In the genomic region with DNA sequence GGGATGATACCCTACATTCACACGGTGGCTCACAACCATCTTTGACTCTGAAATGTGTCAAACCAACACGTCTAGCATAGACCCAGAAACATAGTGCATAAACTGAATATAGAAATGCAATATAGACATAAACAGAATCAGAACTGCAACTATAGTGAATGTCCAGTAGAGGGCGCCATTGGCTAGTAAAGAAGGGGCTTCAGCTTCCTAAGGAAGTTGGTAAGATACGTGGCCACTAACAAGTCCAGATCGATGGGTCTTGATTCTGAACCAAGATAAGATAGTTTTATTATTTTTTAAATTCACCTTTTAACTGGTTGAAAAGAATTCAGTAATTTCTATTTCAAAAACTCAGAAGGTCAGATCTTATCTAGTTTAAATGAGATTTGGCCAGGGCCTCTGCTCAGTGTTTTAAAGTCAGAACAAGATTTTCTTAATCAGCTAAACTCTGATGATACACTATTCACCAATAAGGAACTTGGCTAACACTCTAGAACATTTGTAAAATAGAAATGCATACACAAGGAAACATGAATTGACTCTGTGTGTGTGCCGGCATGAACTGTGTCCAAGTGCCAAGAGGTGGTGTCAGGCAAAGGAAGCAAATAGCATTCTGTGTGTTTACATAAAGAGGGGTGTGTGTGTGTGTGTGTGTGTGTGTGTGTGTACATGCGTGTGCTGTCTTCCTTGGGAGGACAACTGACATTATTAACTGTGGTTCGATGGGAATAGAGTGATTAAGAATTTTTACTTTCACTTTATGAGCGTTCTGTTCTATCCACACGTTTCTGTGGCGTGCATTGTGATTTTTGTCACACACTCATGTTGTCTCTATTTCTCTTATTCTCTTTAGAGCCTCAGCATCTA, we compare ENCODE assay signal across 8 mouse cellular contexts. TPM values are rescaled to one million over a fixed set of nuclear protein-coding genes. Genes with fewer than 3 reads are reported as not detected.
DNase-seq lines count a peak whose midpoint lies in the region; ATAC-seq and TF ChIP-seq lines count a peak whose summit lies in the region.

No protein-coding gene starts in this region.

- peak; percentile 99; the same call in 1 of the 2 replicates for TF ChIP-seq CTCF in heart, adult 2 months (IDR thresholded peaks at IDR 0.05)
- TF ChIP-seq CTCF in kidney, postnatal 0 days (IDR thresholded peaks at IDR 0.05; ENCODE audit: low read depth), result peak; percentile 96

- peak overlapping the region; percentile 53 for H3K9ac ChIP-seq in heart, adult 2 months (ENCODE audit: low read depth, low read length)
- H3K9ac ChIP-seq in kidney, postnatal 0 days (ENCODE audit: low read depth, low read length), result no peak overlapping the region

- no peaks in the 10 kb centered on the region for H3K27me3 ChIP-seq in heart, adult 2 months (ENCODE audit: control insufficient read depth, insufficient read depth, low read length)
- no peaks in the 10 kb centered on the region for H3K27me3 ChIP-seq in kidney, postnatal 0 days (ENCODE audit: insufficient read depth, low read length)
- H3K27me3 ChIP-seq in splenic B cell, adult 2 months (ENCODE audit: control insufficient read depth, insufficient read depth, low read length, poor library complexity, severe bottlenecking), result no peaks in the 10 kb centered on the region

- peak overlapping the region; percentile 75 for H3K27ac ChIP-seq in heart, adult 2 months
- H3K27ac ChIP-seq in kidney, postnatal 0 days, result no peak overlapping the region
- H3K27ac ChIP-seq in macrophage, result peak overlapping the region; percentile 25

- no peaks in the 10 kb centered on the region; the same call in 1 of the 2 replicates for H3K36me3 ChIP-seq in heart, adult 2 months (ENCODE audit: control insufficient read depth, insufficient read depth, low read length)
- no peaks in the 10 kb centered on the region for H3K36me3 ChIP-seq in kidney, postnatal 0 days (ENCODE audit: insufficient read depth, low read length)
- H3K36me3 ChIP-seq in macrophage (ENCODE audit: inconsistent target), result no peaks in the 10 kb centered on the region
- no peaks in the 10 kb centered on the region for H3K36me3 ChIP-seq in splenic B cell, adult 2 months (ENCODE audit: control insufficient read depth, insufficient read depth, low read length, poor library complexity, severe bottlenecking)

- peaks cover 12% of the 10 kb centered on the region for H3K4me1 ChIP-seq in heart, adult 2 months (ENCODE audit: control insufficient read depth, insufficient read depth, low read length)
- no peaks in the 10 kb centered on the region for H3K4me1 ChIP-seq in kidney, postnatal 0 days (replicated peaks; ENCODE audit: insufficient read depth, low read length)

- TF ChIP-seq EP300 in heart, adult 2 months (IDR thresholded peaks at IDR 0.05; ENCODE audit: insufficient read depth, low read depth, low read length), result no peak

- H3K4me3 ChIP-seq in heart, adult 2 months, result peak overlapping the region; percentile 45
- H3K4me3 ChIP-seq in kidney, postnatal 0 days (replicated peaks; ENCODE audit: low read depth, low read length), result no peak overlapping the region
- peak overlapping the region; percentile 16; the same call in 1 of the 2 replicates for H3K4me3 ChIP-seq in macrophage (ENCODE audit: inconsistent target)

- H3K79me2 ChIP-seq in heart, adult 2 months (replicated peaks; ENCODE audit: control insufficient read depth, insufficient read depth, low read length), result no peaks in the 10 kb centered on the region
- H3K79me2 ChIP-seq in macrophage (ENCODE audit: inconsistent target), result no peaks in the 10 kb centered on the region

- no peak for TF ChIP-seq POLR2A in heart, adult 2 months (IDR thresholded peaks at IDR 0.05; ENCODE audit: insufficient read depth, low read depth, low read length)

- 8% methylated on average over 11 of the region's 11 CpGs for WGBS in heart, adult 2 months
- 36% methylated on average over 11 of the region's 11 CpGs for WGBS in kidney, postnatal 0 days
- 1% methylated on average over 11 of the region's 11 CpGs for WGBS in macrophage (ENCODE audit: missing documents)

- peak in 1 of 2 experiments; percentile 39 for DNase-seq in heart, adult 2 months
- DNase-seq in heart, postnatal 25 days (ENCODE audit: low spot score), result no peak
- DNase-seq in CD8-positive naive resting alpha-beta T cell, adult 2 months (ENCODE audit: low read depth in 2 of 2, low spot score in 2 of 2), result peak; percentile 31 to 52
- DNase-seq in c-Kit-positive CD71-positive TER-119-positive erythroid progenitor cells, embryonic 14.5 days (ENCODE audit: low spot score), result peak; percentile 55
- DNase-seq in forelimb bud, embryonic 11.5 days (ENCODE audit: low read depth, low spot score), result peak; percentile 65
- DNase-seq in kidney, postnatal 0 days (ENCODE audit: low spot score), result peak; percentile 91
- peak; percentile 87 for DNase-seq in splenic B cell, adult 2 months (ENCODE audit: low read depth, low spot score)

- ATAC-seq in kidney, postnatal 0 days (replicated peaks; ENCODE audit: low FRiP score, low read depth), result peak; percentile 58; the same call in 1 of the 2 replicates

- no peaks in the 10 kb centered on the region for H3K9me3 ChIP-seq in kidney, postnatal 0 days (replicated peaks; ENCODE audit: low read length)

- H3K4me2 ChIP-seq in kidney, postnatal 0 days (ENCODE audit: low read length), result peak overlapping the region; percentile 14

- intact Hi-C loops in heart, adult 2 months (cut with DNase I), result loop anchor here (1.0 to 5.0 kb wide), 3 partner anchors 36 to 149 kb away; no protein-coding TSS in a partner anchor
- intact Hi-C loops in heart, postnatal 25 days (cut with DNase I), result loop anchor here (1.0 to 5.0 kb wide), 5 partner anchors 36 to 426 kb away; no protein-coding TSS in a partner anchor

RNA-seq across cellular contexts. Expression of gene Fbxl5, which starts 19.9 kb away (rescaled TPM):
- total RNA-seq in heart, adult 2 months (2021), result 10 to 100 TPM; 32.6 to 39.0 TPM
- 20.1 and 32.0 TPM in 2 replicates for polyA plus RNA-seq in heart, adult 2 months (2012; rRNA removed)
- total RNA-seq in heart, postnatal 25 days (2021), result 10 to 100 TPM; 30.4 to 32.2 TPM
- 61.0 and 62.1 TPM in 2 replicates for polyA plus RNA-seq in kidney, postnatal 0 days (2015; fragmentation: Nextera tagmentation; extraction: Ambion mirVana)
- 100 to 1,000 TPM in 17 of 26 experiments, 10 to 100 TPM in 9; 35.9 to 184 (median 121) TPM for total RNA-seq in macrophage (2018; cell fraction: chromatin; rRNA removed)
- 10 to 100 TPM; 15.8 to 26.1 (median 21.5) TPM for total RNA-seq in macrophage (2018; cell fraction: cytosol; rRNA removed)
- total RNA-seq in macrophage (2018; cell fraction: nucleus; rRNA removed), result 100 to 1,000 TPM in 5 of 26 experiments, 10 to 100 TPM in 21; 27.5 to 166 (median 71.7) TPM
- polyA plus RNA-seq in macrophage (2018), result 19.0 to 23.0 TPM (median 22.2 TPM) in 3 replicates

RNA-seq across cellular contexts. Expression of gene Bst1, which starts 22.7 kb away (rescaled TPM):
- total RNA-seq in heart, adult 2 months (2021), result 1 to 10 TPM; 1.6 to 3.3 TPM
- polyA plus RNA-seq in heart, adult 2 months (2012; rRNA removed), result 1.3 and 1.7 TPM in 2 replicates
- total RNA-seq in heart, postnatal 25 days (2021), result 1 to 10 TPM; 1.8 to 2.6 TPM
- polyA plus RNA-seq in kidney, postnatal 0 days (2015; fragmentation: Nextera tagmentation; extraction: Ambion mirVana), result 4.0 and 4.1 TPM in 2 replicates
- total RNA-seq in macrophage (2018; cell fraction: chromatin; rRNA removed), result 1 to 10 TPM in 12 of 26 experiments, under 1 TPM in 4, not detected in 10; 0.48 to 4.8 (median 1.8) TPM
- total RNA-seq in macrophage (2018; cell fraction: cytosol; rRNA removed), result 10 to 100 TPM in 3 of 26 experiments, 1 to 10 TPM in 22, under 1 TPM in 1; 0.75 to 14.0 (median 3.3) TPM
- total RNA-seq in macrophage (2018; cell fraction: nucleus; rRNA removed), result 10 to 100 TPM in 3 of 26 experiments, 1 to 10 TPM in 18, under 1 TPM in 5; 0.52 to 13.9 (median 3.3) TPM
- polyA plus RNA-seq in macrophage (2018), result 0.93 to 2.5 TPM (median 1.3 TPM) in 3 replicates

RNA-seq across cellular contexts. Expression of gene Cd38, which starts 27.0 kb away (rescaled TPM):
- total RNA-seq in heart, adult 2 months (2021), result 1 to 10 TPM; 7.3 to 7.5 TPM
- 8.6 and 22.0 TPM in 2 replicates for polyA plus RNA-seq in heart, adult 2 months (2012; rRNA removed)
- 1 to 10 TPM; 7.9 to 8.5 TPM for total RNA-seq in heart, postnatal 25 days (2021)
- polyA plus RNA-seq in kidney, postnatal 0 days (2015; fragmentation: Nextera tagmentation; extraction: Ambion mirVana), result 26.9 and 28.5 TPM in 2 replicates
- 10 to 100 TPM in 12 of 26 experiments, 1 to 10 TPM in 9, under 1 TPM in 4, not detected in 1; 0.74 to 91.6 (median 8.9) TPM for total RNA-seq in macrophage (2018; cell fraction: chromatin; rRNA removed)
- 10 to 100 TPM in 13 of 26 experiments, 1 to 10 TPM in 6, under 1 TPM in 7; 0.59 to 35.1 (median 8.8) TPM for total RNA-seq in macrophage (2018; cell fraction: cytosol; rRNA removed)
- 100 to 1,000 TPM in 4 of 26 experiments, 10 to 100 TPM in 10, 1 to 10 TPM in 11, under 1 TPM in 1; 0.84 to 137 (median 18.4) TPM for total RNA-seq in macrophage (2018; cell fraction: nucleus; rRNA removed)
- polyA plus RNA-seq in macrophage (2018), result 1.1 to 2.6 TPM (median 1.2 TPM) in 3 replicates
